Mouse (Mus musculus): Measurements from ENCODE around the gene Anks3. TPM values are rescaled to one million over a fixed set of nuclear protein-coding genes. Genes with fewer than 3 reads are reported as not detected.
A peak's percentile ranks its signal among the peaks of the same experiment; 100 is the strongest.

Anks3 gene
- polyA plus RNA-seq (2015; fragmentation: Nextera tagmentation; extraction: Ambion mirVana) = 76.8 and 81.3 TPM in 2 replicates

DNA sequence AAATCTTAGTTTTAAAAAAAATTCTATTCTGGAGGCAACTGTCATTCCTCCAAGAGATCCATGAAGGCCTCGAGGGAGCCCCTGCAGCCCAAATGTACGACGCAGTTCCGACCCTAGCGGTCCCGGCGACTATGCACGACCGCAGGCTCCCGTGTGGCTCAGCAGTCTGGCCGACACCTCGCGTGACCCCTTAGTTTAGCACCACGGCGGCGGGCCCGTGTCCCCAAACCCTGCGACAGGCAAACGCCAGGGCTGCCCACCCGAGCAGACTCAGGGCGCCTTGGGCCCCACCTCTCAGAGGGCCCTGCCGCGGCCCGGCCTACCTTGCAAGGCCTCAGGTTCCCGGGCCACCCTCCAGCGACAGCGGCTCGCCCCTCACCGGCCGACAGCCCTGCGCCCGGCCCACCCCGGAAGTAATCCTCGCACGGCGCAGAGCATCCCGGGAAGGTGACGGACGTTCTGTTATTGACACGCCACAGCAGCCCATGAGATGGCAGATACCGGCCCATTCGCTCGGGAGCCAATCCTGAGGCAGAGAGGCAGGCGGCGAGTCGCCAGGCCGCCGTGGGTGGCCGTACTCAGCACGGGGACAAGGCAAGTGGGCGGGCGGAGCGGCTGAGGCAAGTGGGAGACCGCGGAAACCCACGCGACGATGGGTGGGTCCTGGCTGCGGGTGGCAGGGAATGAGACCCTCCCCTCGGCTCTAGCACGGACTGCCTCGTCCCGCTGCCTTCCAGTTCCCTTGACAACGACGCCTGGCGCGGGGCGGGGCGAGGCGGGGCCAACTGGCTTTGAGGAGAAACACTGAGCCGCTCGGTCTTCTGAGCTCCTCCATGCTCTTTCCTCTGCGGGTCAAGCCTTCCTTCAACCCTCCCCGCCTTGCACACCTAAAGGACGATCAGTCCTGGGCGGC, at the start of gene Anks3:
TSS of gene Anks3 (minus strand) at position 409 of the 913 bp plus-strand sequence.
- Histone ChIP-seq H3K4me2 (replicated peaks; ENCODE audit: low read depth, low read length) (peak within 1 kb of the TSS; percentile 86), H3K9ac (replicated peaks; ENCODE audit: low read length) (peak within 1 kb of the TSS; percentile 79), H3K27me3 (ENCODE audit: insufficient read depth, low read length) (no peaks in the 10 kb centered on the region), H3K9me3 (ENCODE audit: low read length) (no peaks in the 10 kb centered on the region), H3K27ac (ENCODE audit: low read length) (peak within 1 kb of the TSS; percentile 78), H3K4me3 (ENCODE audit: low read length) (peak within 1 kb of the TSS; percentile 75), H3K36me3 (ENCODE audit: insufficient read depth, low read length) (no peaks in the 10 kb centered on the region; the same call in 1 of the 2 replicates), H3K4me1 (ENCODE audit: insufficient read depth, low read length) (peaks cover 20% of the 10 kb centered on the region)
- under 1% methylated on average over 72 of the region's 76 CpGs for WGBS
- ATAC-seq (ENCODE audit: low FRiP score, low TSS enrichment) = peak; percentile 98

DNA sequence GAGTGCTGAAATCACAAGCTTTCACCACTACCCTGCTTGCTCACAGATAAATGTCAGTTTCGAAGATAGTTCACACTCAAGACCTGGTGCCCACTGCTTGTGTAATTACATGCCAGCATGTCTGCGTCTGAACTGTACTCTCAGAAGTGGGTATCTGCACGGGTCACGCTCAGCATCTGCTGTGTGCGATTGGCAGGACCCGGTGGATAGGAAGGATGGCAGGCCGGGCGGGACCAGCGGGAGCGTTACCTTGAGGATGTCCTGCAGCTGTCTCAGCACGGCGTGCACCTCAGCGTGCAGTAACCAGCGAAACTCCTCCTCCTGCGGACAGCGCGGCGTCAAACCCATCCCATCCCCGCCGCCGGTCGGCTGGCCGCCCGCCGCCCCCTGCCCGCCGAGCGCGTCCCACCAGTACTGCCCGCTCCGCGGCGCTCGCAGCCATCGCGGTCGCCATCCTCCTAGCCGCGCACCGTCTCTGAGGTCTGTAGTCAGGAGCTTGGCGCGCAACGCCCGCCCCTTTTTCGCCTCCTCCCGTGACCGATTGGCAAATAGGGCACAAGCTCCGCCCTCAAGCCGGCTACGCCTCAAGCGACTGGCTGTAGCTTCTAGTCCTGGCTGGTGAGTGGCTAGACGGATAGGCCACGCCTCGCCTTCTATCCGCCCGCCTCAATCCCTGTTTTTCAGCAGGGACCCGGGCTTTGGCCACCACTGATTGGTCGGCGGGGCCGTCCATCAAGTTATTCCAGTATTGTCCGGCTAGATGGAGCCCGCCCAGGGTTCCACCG, 49.2 kb upstream of the Anks3 start, which contains the start of gene Rogdi:
TSS of gene Rogdi (minus strand) at position 500 of the 785 bp plus-strand sequence.
- Histone ChIP-seq H3K36me3 (ENCODE audit: insufficient read depth, low read length) (peaks cover 32% of the 10 kb centered on the region), H3K4me2 (replicated peaks; ENCODE audit: low read depth, low read length) (peak within 1 kb of the TSS; percentile 90), H3K4me1 (ENCODE audit: insufficient read depth, low read length) (peaks cover 13% of the 10 kb centered on the region), H3K4me3 (ENCODE audit: low read length) (peak within 1 kb of the TSS; percentile 78), H3K27me3 (ENCODE audit: insufficient read depth, low read length) (no peaks in the 10 kb centered on the region), H3K9me3 (ENCODE audit: low read length) (no peaks in the 10 kb centered on the region), H3K9ac (replicated peaks; ENCODE audit: low read length) (peak within 1 kb of the TSS; percentile 75), H3K27ac (ENCODE audit: low read length) (peak within 1 kb of the TSS; percentile 78)
- ATAC-seq (ENCODE audit: low FRiP score, low TSS enrichment) = peak; percentile 99
- under 1% methylated on average over 62 of the region's 63 CpGs for WGBS

DNA sequence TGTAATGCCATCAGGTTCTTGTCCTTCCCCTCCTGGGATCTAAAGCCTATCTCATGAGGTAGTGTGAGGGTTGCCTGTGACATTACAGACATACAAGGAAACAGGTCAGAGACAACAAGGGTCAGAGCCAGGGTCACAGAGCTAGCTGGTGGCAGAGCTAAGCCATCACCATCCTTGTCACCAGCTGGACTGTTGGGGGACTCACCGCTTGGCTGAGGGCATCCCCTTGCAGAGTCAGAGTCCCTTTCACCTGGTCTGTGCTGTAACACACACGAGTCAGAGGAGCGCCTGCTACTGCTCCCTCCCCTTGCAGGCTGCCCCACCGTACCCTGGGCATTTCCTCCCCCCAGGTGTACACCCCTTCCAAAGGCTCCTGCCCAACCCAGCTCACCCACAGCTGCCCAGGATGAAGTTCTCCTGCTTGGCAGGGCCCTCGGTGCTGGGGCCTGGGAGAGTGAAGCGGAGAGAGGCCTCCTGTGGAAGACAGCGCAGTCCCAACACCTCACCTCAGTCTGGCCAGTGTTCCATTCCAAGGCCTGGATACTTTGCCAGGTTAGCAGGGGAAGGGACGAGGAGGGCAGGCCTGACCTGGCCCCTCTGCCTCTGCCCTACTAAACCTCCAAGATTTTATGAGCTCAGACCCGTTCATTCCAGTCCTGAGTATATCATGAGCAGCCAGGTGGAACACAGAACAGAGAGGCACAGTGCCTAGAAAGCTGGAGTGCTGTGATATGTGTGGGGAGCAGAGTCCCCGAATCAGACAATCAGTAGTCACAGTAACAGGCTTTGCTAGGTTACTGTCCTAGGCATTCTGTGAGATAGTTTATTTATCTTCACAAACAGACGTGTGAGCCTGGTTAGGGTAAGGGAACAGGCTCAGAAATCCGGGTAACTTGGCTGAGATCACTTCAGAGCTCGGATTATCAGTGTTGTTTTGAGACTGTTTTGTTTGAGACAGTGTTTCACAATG, 48.3 kb upstream of the Anks3 start:
- Histone ChIP-seq H3K36me3 (ENCODE audit: insufficient read depth, low read length) (peaks cover 28% of the 10 kb centered on the region), H3K9me3 (ENCODE audit: low read length) (no peaks in the 10 kb centered on the region), H3K4me1 (ENCODE audit: insufficient read depth, low read length) (peaks cover 13% of the 10 kb centered on the region), H3K4me3 (ENCODE audit: low read length) (peak overlapping the region; percentile 78), H3K27ac (ENCODE audit: low read length) (peak overlapping the region; percentile 78), H3K9ac (replicated peaks; ENCODE audit: low read length) (peak overlapping the region; percentile 75), H3K4me2 (replicated peaks; ENCODE audit: low read depth, low read length) (peak overlapping the region; percentile 90), H3K27me3 (ENCODE audit: insufficient read depth, low read length) (no peaks in the 10 kb centered on the region)
- 41% methylated on average over 13 of the region's 13 CpGs for WGBS
- ATAC-seq (ENCODE audit: low FRiP score, low TSS enrichment) = peak; percentile 33; the same call in 1 of the 2 replicates

DNA sequence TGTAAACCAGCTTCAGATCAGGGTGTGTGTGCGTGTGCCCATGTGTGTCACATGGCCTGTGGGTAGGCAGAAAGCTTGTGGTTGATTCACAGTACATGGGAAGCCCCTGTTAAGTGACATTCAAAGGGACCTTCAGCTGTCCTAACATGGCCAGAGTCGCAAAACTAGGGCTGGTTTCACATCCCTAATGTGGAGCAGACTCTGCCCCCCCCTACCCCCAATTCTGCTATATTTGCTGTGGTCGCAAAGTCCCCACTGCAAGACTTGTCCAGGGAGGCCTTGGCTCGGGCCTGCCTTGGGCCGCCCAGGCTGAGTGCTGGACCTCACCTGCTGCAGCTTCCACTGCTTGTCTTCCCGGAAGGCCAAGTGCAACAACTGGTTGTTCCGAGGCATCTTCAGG, 47.3 kb upstream of the Anks3 start:
- no peak for ATAC-seq (ENCODE audit: low FRiP score, low TSS enrichment)
- WGBS = 89% methylated on average over 7 of the region's 7 CpGs
- Histone ChIP-seq H3K4me1 (ENCODE audit: insufficient read depth, low read length) (peaks cover 13% of the 10 kb centered on the region), H3K4me2 (replicated peaks; ENCODE audit: low read depth, low read length) (no peak overlapping the region), H3K4me3 (ENCODE audit: low read length) (no peak overlapping the region), H3K9me3 (ENCODE audit: low read length) (no peaks in the 10 kb centered on the region), H3K27ac (ENCODE audit: low read length) (no peak overlapping the region), H3K9ac (replicated peaks; ENCODE audit: low read length) (no peak overlapping the region), H3K27me3 (ENCODE audit: insufficient read depth, low read length) (no peaks in the 10 kb centered on the region), H3K36me3 (ENCODE audit: insufficient read depth, low read length) (peaks cover 18% of the 10 kb centered on the region)

DNA sequence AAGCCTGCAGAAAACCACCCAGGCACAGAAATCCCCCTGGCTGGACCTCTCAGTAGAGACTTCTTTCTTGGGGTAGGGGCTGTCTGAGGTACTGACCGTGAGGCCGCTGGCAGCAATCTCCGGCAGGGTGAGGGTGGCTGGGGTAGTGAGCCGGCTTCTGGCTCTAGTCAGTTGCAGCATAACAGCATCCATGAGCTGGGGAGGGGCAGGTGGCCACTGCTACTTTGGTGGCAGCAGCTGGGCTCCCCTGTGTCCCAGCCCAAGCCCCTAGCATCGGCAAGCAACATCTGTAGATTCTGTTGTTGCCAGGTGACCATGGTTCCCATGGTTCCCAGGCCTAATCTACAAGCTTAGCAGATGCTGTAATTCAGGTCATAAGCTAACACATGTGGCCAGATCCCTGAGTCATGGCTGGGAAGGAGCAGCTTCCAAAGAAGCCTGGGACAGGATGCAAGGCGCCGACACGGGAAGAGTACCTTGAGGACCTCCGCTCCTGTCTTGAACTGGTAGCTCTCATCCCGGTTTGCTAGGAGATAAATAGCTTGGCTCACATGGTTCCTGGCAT, 46.4 kb upstream of the Anks3 start:
- 89% methylated on average over 10 of the region's 10 CpGs for WGBS
- ATAC-seq (ENCODE audit: low FRiP score, low TSS enrichment) = no peak
- no peaks in the 10 kb centered on the region for H3K27me3 ChIP-seq (ENCODE audit: insufficient read depth, low read length)
- peaks cover 13% of the 10 kb centered on the region for H3K4me1 ChIP-seq (ENCODE audit: insufficient read depth, low read length)
- H3K36me3 ChIP-seq (ENCODE audit: insufficient read depth, low read length) = peaks cover 12% of the 10 kb centered on the region
- H3K4me2 ChIP-seq (replicated peaks; ENCODE audit: low read depth, low read length) = no peak overlapping the region
- H3K27ac ChIP-seq (ENCODE audit: low read length) = no peak overlapping the region
- H3K4me3 ChIP-seq (ENCODE audit: low read length) = no peak overlapping the region
- no peak overlapping the region for H3K9ac ChIP-seq (replicated peaks; ENCODE audit: low read length)
- no peaks in the 10 kb centered on the region for H3K9me3 ChIP-seq (ENCODE audit: low read length)

- 82% methylated on average over 12 of the region's 12 CpGs for WGBS
- no peak overlapping the region for H3K27ac ChIP-seq (ENCODE audit: low read length)
Measured at GRCm38 (mm10) chr16:5008076-5008475, 44.1 kb upstream of the Anks3 start.

GRCm38 (mm10) chr16:5007492-5007891, 43.5 kb upstream of the Anks3 start:
- no peaks in the 10 kb centered on the region for H3K27me3 ChIP-seq (ENCODE audit: insufficient read depth, low read length)
- no peaks in the 10 kb centered on the region for H3K9me3 ChIP-seq (ENCODE audit: low read length)
- H3K9ac ChIP-seq (replicated peaks; ENCODE audit: low read length) = peak overlapping the region; percentile 5; the same call in 1 of the 2 replicates
- H3K4me2 ChIP-seq (replicated peaks; ENCODE audit: low read depth, low read length) = peak overlapping the region; percentile 34
- no peak overlapping the region for H3K27ac ChIP-seq (ENCODE audit: low read length)
- ATAC-seq (ENCODE audit: low FRiP score, low TSS enrichment) = 0 out of 2 replicates have a peak, but pooled peaks have one; percentile 20
- 50% methylated on average over 6 of the region's 6 CpGs for WGBS
- H3K4me3 ChIP-seq (ENCODE audit: low read length) = peak overlapping the region; percentile 14; the same call in 1 of the 2 replicates
- H3K36me3 ChIP-seq (ENCODE audit: insufficient read depth, low read length) = 0 out of 2 replicates have a peak, but pooled peaks cover 7% of the 10 kb centered on the region
- peaks cover 8% of the 10 kb centered on the region for H3K4me1 ChIP-seq (ENCODE audit: insufficient read depth, low read length)

More at GRCm38 (mm10) chr16:5008076-5008475, 44.1 kb upstream of the Anks3 start:
- H3K9ac ChIP-seq (replicated peaks; ENCODE audit: low read length) = 0 out of 2 replicates have a peak overlapping the region, but pooled peaks have one; percentile 5
- no peak overlapping the region; the same call in 1 of the 2 replicates for H3K4me3 ChIP-seq (ENCODE audit: low read length)
- H3K4me2 ChIP-seq (replicated peaks; ENCODE audit: low read depth, low read length) = peak overlapping the region; percentile 34
- H3K36me3 ChIP-seq (ENCODE audit: insufficient read depth, low read length) = 0 out of 2 replicates have a peak, but pooled peaks cover 7% of the 10 kb centered on the region
- H3K4me1 ChIP-seq (ENCODE audit: insufficient read depth, low read length) = peaks cover 13% of the 10 kb centered on the region
- ATAC-seq (ENCODE audit: low FRiP score, low TSS enrichment) = no peak
- H3K9me3 ChIP-seq (ENCODE audit: low read length) = no peaks in the 10 kb centered on the region
- H3K27me3 ChIP-seq (ENCODE audit: insufficient read depth, low read length) = no peaks in the 10 kb centered on the region

- WGBS = 42% methylated on average over 5 of the region's 5 CpGs
- H3K4me2 ChIP-seq (replicated peaks; ENCODE audit: low read depth, low read length) = peak within 1 kb of the TSS; percentile 34
- H3K9me3 ChIP-seq (ENCODE audit: low read length) = no peaks in the 10 kb centered on the region
- peak within 1 kb of the TSS; percentile 14; the same call in 1 of the 2 replicates for H3K4me3 ChIP-seq (ENCODE audit: low read length)
- peaks cover 4% of the 10 kb centered on the region for H3K4me1 ChIP-seq (ENCODE audit: insufficient read depth, low read length)
- peak within 1 kb of the TSS; percentile 5; the same call in 1 of the 2 replicates for H3K9ac ChIP-seq (replicated peaks; ENCODE audit: low read length)
- no peaks in the 10 kb centered on the region for H3K27me3 ChIP-seq (ENCODE audit: insufficient read depth, low read length)
- H3K36me3 ChIP-seq (ENCODE audit: insufficient read depth, low read length) = 0 out of 2 replicates have a peak, but pooled peaks cover 7% of the 10 kb centered on the region
- no peak within 1 kb of the TSS for H3K27ac ChIP-seq (ENCODE audit: low read length)
- peak; percentile 68 for ATAC-seq (ENCODE audit: low FRiP score, low TSS enrichment)
Measured at GRCm38 (mm10) chr16:5007067-5007466, 43.1 kb upstream of the Anks3 start, which contains the start of gene Smim22. Gene Smim22, plus strand, starts transcription at chr16:5007288.
